Mouse (Mus musculus) kidney, adult 8-10 months (tissue): ENCODE measurements around the gene Ptch2.
A peak's percentile ranks its signal among the peaks of the same experiment; 100 is the strongest.

Source experiments
- DNase-seq, 2 experiments: peaks; one replicate each; pipeline ENCODE4 v3.0.0; 2022

The Ptch2 gene

DNA sequence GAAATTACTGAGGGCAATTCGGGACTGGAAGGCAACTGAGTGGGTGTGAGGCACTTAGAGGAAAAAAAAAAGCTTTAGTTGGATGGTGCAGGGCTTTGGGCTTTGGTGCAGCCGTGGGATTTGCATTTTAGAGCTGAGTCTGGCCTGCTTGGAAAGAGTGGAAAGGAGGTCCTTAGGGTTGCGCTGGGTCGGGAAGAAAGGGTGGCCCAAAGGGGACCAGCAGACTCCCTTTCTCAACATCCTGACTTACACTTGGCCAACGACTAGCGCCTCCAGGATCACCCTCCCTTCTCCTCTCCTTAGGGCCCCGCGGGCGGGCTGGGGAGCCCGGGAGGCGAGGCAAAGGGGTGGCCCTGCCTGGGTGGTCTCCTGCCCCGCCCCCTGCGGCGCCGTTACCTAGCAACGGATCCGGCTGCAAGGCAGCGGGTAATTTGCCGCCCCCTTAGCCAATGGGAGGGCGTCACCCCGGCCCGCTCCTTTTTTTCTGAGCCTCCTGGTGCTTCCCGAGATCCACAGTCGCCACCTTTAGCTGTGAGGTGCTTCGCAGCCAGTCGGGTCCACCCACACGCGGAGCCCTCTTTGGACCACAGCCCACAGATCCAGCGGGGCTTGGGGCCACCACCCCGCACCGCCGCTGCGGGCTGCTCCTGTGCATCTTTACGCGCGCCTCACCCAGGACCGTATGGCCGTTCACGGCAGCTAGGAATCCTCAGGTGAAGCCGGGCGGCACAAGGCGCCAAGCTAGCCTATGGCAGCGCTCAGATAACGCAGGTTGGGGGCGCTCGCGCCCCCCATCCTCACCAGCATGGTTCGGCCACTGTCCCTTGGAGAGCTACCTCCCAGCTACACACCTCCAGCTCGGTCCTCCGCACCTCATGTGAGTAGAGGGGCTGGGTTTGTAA is at the start of gene Ptch2:
Ptch2 (plus strand) TSS at position 525 of the 902 bp plus-strand sequence.
- DNase-seq = peak; percentile 56 to 63

DNA sequence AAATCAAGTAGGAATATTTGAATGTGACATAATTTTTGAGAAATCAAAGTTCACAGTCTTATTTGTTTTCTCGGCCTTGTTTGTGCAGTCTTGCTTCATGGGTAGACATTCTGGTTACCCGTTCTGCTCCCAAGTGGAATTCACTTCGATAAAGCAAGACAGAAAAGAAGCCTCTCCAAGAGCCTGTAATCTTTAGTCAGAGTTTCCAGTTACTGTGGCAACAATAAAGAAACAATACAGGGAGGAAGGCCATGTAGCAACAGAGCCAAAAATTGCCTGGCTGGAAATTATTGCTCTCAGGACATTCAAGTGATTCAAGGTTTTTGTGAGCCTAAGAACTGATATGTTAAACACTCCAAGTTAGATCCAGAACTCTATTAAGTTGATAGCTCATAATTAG is 47.0 kb upstream of the Ptch2 start:
- DNase-seq = no peak

- no peak for DNase-seq
These were observed 46.4 kb upstream of the Ptch2 start for GRCm38 (mm10) chr4:117049485-117049884.

DNA sequence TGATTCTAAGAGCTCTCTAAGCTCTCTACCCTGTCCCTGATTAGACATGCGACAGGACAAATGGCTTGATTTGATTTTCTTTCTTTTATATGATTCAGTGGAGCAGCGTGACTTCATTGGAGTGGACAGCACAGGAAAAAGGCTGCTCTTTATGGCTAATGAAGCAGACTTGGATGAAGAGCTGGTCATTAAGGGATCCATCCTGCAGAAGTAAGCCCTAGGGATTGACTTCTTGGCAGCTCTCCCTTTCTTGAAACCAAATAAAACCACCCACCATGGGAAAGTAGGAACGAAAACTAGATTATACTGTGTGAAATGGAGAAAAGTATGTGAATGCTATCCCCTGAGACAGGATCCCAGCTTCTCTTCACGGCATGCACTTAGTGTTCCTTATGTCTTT is 43.2 kb upstream of the Ptch2 start:
- no peak for DNase-seq

DNA sequence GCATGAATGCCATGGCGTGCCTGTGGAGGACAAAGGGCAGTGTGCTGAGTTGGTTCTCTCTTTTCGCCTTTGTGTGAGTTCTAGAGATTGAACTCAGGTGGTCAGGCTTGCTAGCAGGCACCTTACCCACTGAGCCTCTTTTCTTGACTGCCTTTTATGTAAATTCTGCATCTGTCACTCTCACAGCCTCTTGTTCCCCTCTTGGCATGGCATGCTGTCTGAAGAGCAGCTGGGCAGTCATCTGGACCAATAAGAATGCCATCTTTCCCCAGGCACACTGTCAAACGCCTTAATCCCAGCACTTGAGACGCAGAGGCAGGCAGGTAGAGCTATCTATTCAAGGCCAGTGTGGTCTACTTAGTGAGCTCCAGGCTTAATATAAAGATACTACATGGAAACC is 41.9 kb upstream of the Ptch2 start:
- DNase-seq = no peak

GRCm38 (mm10) chr4:117056102-117056501 is 39.8 kb upstream of the Ptch2 start:
- DNase-seq = no peak

DNA sequence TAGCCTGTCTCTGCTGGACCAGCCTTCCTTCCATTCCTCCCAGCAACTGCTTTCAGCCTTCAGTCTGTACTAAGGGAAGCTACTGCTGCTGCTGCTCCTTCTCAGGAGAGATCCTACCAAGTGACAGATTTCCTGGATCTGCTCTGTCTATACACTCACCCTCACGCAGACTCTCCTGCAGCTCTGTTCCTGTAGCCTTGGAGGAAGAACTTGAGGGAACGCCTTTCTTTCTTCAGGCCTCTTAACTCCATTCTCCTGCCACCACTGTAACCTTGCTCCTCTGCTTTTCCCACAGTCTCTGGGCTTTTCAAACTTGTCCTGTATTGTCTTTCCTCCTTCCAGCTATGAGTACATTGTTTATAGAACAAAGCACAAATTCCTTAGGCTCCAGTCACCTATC is 39.4 kb upstream of the Ptch2 start:
- no peak for DNase-seq

DNA sequence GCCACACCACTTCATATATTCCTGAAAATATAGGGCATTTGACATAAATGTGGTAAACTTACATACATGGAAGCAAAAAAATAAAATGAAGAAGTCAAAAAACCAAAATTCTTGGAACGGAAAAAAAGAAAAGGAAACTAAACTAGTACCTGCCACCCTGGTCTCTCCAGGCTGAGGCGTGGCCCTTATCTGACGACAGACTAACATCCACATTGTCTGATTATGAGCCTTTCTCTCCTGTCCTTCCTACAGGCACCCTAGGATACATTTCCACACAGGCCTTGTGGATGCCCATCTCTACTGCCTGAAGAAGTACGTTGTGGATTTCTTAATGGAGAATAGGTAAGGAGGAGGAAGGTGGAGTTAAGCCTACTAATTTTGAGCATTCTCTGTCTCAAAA is 37.4 kb upstream of the Ptch2 start:
- no peak for DNase-seq

DNA sequence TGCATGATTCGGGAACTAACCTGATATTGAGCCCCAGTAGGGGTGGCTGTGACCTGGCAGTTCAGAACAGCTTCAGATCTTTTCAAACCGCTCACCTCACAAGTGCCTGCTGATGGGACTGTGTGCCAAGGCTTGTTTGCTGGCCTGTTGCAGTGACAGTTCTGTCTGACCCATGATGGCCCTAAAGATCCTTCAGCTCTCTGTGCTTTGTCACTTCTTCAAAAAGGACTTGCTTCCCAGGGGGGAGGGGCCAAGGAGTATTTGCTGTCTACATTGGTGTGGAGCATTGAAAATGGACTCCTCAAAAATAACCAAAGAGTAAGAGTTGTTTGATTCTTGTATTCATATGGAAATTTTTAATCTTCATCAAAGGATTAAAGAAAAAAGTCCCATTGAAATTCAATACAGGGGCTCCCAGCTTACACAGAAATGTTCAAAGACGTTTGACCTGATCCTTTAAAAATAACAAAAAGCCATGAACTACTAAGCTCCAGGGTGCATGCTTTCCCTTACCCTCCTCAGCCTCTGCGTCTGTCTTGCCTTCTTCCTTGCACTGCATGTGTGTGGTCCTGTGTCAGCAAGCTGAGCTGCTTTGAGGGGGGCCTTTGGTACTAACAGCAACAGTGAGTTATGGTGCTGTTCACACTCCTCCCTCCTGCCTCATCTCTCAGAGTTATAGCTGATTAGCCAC is 33.0 kb upstream of the Ptch2 start:
- no peak for DNase-seq

DNA sequence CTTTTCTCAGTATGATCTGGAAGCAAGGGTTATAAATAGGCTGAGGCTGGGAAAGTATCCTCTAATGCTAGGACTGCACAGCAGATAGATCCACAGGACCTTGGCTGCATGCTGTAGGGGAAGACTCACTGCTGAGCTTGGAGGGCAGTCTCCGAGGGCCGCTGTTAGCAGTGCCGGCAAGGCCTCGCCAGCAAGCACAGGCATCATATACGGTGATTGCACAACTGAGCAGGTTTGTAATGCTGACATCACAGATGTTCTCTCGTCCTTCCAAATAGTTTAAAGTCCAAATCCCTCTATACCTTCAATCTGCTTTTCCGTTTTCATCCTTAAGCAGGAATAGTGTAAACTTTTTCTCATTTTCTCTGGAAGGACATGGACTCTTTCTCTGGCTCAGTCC is 27.8 kb upstream of the Ptch2 start:
- no peak for DNase-seq

GRCm38 (mm10) chr4:117069647-117070046 is 26.2 kb upstream of the Ptch2 start:
- no peak for DNase-seq

- DNase-seq = no peak
These were observed 25.3 kb upstream of the Ptch2 start for GRCm38 (mm10) chr4:117070624-117071023.

GRCm38 (mm10) chr4:117071183-117071582 is 24.7 kb upstream of the Ptch2 start:
- no peak for DNase-seq

DNA sequence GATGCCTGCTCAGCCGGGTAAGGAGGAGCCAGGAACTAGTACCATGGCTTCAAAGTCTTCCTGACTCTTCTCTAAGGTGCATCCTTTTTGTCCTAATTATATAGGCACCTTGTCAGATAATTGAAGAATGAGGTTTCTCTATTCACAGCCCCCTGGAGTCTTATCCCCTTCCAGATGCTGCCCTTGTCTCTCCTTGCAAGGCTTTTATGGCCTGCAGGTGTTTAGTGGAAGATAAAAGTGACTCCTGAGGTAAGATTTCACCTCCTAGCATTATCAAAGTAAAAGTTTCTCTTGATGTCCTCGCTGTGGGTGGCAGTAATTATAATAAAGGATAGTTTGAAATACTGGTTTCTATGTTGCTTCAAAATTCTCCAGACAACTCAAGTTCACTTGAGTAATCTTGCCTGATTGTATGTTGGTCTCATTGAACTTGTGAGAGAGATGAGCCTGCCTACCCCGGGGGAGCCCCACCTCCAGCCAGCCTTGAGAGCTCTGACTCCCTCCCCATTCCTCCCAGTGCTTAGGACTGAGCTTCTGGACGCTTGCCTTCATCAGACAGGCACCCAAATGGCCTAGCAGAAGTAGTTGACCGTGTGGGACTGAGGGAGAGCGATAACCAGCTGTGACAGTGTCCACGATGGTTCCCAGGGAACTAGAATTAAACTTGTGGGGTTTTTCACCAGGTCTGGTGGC is 7.8 kb upstream of the Ptch2 start:
- DNase-seq = no peak

GRCm38 (mm10) chr4:117090586-117090985 is 5.3 kb upstream of the Ptch2 start:
- DNase-seq = no peak

- DNase-seq = peak; percentile 21 to 23
These were observed 1.1 kb upstream of the Ptch2 start for GRCm38 (mm10) chr4:117094626-117095361.

- no peak for DNase-seq
These were observed 791 bp downstream of the Ptch2 start for GRCm38 (mm10) chr4:117096666-117097065.

GRCm38 (mm10) chr4:117097969-117098763 is 2.3 kb downstream of the Ptch2 start:
- DNase-seq = no peak

- no peak for DNase-seq
These were observed 2.8 kb downstream of the Ptch2 start for GRCm38 (mm10) chr4:117098764-117099036.

DNA sequence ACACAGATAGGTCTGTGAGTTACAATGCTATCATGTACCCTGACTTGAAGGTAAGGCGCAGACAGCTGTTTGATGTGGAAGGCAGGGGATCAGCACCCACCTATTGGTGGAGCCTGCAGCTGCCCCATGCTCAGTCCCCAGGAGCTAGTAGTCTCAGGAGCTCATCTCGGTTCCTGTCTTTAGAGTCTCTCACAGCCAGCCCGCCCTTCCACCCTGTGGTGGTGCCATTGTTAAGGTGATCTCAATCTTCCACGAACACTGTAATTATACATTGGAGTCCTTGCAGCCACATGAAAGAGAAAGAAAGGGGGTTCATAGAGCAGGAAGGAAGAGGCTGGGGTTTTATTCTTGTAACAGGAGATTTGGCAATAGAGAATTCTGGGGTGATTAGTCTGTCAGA is 4.2 kb downstream of the Ptch2 start:
- DNase-seq = no peak

DNA sequence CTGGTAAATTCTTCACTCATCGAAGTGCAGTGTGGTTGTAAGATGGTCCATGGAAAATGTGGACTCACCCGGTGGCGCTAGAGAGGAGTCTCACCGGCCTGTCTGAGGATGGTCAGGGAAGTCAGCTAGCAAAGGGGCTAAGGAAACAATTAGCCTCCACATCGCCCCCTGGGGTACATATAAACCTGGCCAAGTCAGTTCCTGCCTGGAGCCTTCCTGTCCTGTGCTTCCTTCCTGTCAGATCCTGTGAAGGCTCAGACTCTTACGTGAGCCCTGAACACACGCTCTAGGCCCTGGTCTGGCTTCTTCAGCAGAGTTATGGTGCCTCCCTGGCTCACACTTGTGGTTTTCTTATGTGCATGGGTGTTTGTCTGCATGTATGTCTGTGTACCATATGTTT is 5.3 kb downstream of the Ptch2 start:
- DNase-seq = peak in 1 of 2 experiments; percentile 51

- no peak for DNase-seq
These were observed 8.8 kb downstream of the Ptch2 start for GRCm38 (mm10) chr4:117104672-117105071.
